ENCODE assay signal across 8 mouse cellular contexts in genomic region chrX:7605575-7605941, GRCm38 (mm10). TPM values are rescaled to one million over a fixed set of nuclear protein-coding genes. Genes with fewer than 3 reads are reported as not detected.
A peak's percentile ranks its signal among the peaks of the same experiment; 100 is the strongest.
DNase-seq lines count a peak whose midpoint lies in the region; ATAC-seq and TF ChIP-seq lines count a peak whose summit lies in the region.

No protein-coding gene starts in this region.

- no peaks in the 10 kb centered on the region for H3K36me3 ChIP-seq in kidney, postnatal 0 days (ENCODE audit: insufficient read depth, low read length)
- no peaks in the 10 kb centered on the region for H3K36me3 ChIP-seq in embryonic facial prominence, embryonic 15.5 days
- no peaks in the 10 kb centered on the region for H3K36me3 ChIP-seq in intestine, embryonic 16.5 days (ENCODE audit: control insufficient read depth, insufficient read depth, low read length)
- H3K36me3 ChIP-seq in midbrain, embryonic 16.5 days (ENCODE audit: control insufficient read depth, insufficient read depth, low read length): no peaks in the 10 kb centered on the region
- no peaks in the 10 kb centered on the region for H3K36me3 ChIP-seq in kidney, adult 2 months (ENCODE audit: control insufficient read depth, insufficient read depth, low read length)

- WGBS in kidney, postnatal 0 days: 37% methylated on average over 8 of the region's 8 CpGs
- 40% methylated on average over 8 of the region's 8 CpGs for WGBS in embryonic facial prominence, embryonic 15.5 days
- WGBS in intestine, embryonic 16.5 days: 29% methylated on average over 8 of the region's 8 CpGs
- 48% methylated on average over 8 of the region's 8 CpGs for WGBS in midbrain, embryonic 16.5 days
- WGBS in cerebellum, adult 2 months: 40% methylated on average over 8 of the region's 8 CpGs
- WGBS in kidney, adult 2 months: 21% methylated on average over 8 of the region's 8 CpGs

- H3K9ac ChIP-seq in kidney, postnatal 0 days (ENCODE audit: low read depth, low read length): no peak overlapping the region
- H3K9ac ChIP-seq in embryonic facial prominence, embryonic 15.5 days: no peak overlapping the region
- no peak overlapping the region for H3K9ac ChIP-seq in intestine, embryonic 16.5 days (ENCODE audit: low read depth, low read length)
- H3K9ac ChIP-seq in midbrain, embryonic 16.5 days (ENCODE audit: low read depth, low read length): no peak overlapping the region

- no peak overlapping the region for H3K27ac ChIP-seq in kidney, postnatal 0 days
- no peak overlapping the region for H3K27ac ChIP-seq in embryonic facial prominence, embryonic 15.5 days (replicated peaks)
- no peak overlapping the region for H3K27ac ChIP-seq in intestine, embryonic 16.5 days (ENCODE audit: low read length)
- no peak overlapping the region for H3K27ac ChIP-seq in midbrain, embryonic 16.5 days (ENCODE audit: low read length)
- H3K27ac ChIP-seq in cerebellum, adult 2 months (ENCODE audit: insufficient read depth, low read length): no peak overlapping the region
- no peak overlapping the region for H3K27ac ChIP-seq in kidney, adult 2 months (ENCODE audit: insufficient read depth, low read depth, low read length)

- no peaks in the 10 kb centered on the region for H3K9me3 ChIP-seq in kidney, postnatal 0 days (replicated peaks; ENCODE audit: low read length)
- H3K9me3 ChIP-seq in embryonic facial prominence, embryonic 15.5 days (replicated peaks): no peaks in the 10 kb centered on the region
- no peaks in the 10 kb centered on the region for H3K9me3 ChIP-seq in intestine, embryonic 16.5 days (ENCODE audit: control insufficient read depth, low read length)
- no peaks in the 10 kb centered on the region for H3K9me3 ChIP-seq in midbrain, embryonic 16.5 days (replicated peaks; ENCODE audit: control insufficient read depth, low read length, poor library complexity, severe bottlenecking)

- no peak overlapping the region for H3K4me3 ChIP-seq in kidney, postnatal 0 days (replicated peaks; ENCODE audit: low read depth, low read length)
- H3K4me3 ChIP-seq in embryonic facial prominence, embryonic 15.5 days (replicated peaks): no peak overlapping the region
- no peak overlapping the region for H3K4me3 ChIP-seq in intestine, embryonic 16.5 days (ENCODE audit: low read length)
- no peak overlapping the region; the same call in 1 of the 2 replicates for H3K4me3 ChIP-seq in midbrain, embryonic 16.5 days (ENCODE audit: low read depth, low read length)
- no peak overlapping the region for H3K4me3 ChIP-seq in cerebellum, adult 2 months (replicated peaks; ENCODE audit: insufficient read depth, low read depth, low read length)
- no peak overlapping the region for H3K4me3 ChIP-seq in kidney, adult 2 months (ENCODE audit: insufficient read depth, low read depth, low read length)

- no peak for ATAC-seq in kidney, postnatal 0 days (replicated peaks; ENCODE audit: low FRiP score, low read depth)
- no peak for ATAC-seq in embryonic facial prominence, embryonic 15.5 days (ENCODE audit: insufficient number of reproducible peaks, low FRiP score, low TSS enrichment, low read depth)
- peak; percentile 44; the same call in 1 of the 2 replicates for ATAC-seq in intestine, embryonic 16.5 days
- ATAC-seq in midbrain, embryonic 16.5 days: peak; percentile 19

- H3K4me1 ChIP-seq in kidney, postnatal 0 days (replicated peaks; ENCODE audit: insufficient read depth, low read length): no peaks in the 10 kb centered on the region
- H3K4me1 ChIP-seq in embryonic facial prominence, embryonic 15.5 days: no peaks in the 10 kb centered on the region
- H3K4me1 ChIP-seq in intestine, embryonic 16.5 days (ENCODE audit: control insufficient read depth, insufficient read depth, low read length): no peaks in the 10 kb centered on the region; the same call in 1 of the 2 replicates
- peaks cover 8% of the 10 kb centered on the region; the same call in 1 of the 2 replicates for H3K4me1 ChIP-seq in midbrain, embryonic 16.5 days (ENCODE audit: control insufficient read depth, insufficient read depth, low read length)
- H3K4me1 ChIP-seq in cerebellum, adult 2 months (ENCODE audit: control insufficient read depth, insufficient read depth, low read length): peaks cover 3% of the 10 kb centered on the region; the same call in 1 of the 2 replicates
- peaks cover 4% of the 10 kb centered on the region; the same call in 1 of the 2 replicates for H3K4me1 ChIP-seq in kidney, adult 2 months (ENCODE audit: control insufficient read depth, insufficient read depth, low read length)

- TF ChIP-seq CTCF in kidney, postnatal 0 days (IDR thresholded peaks at IDR 0.05; ENCODE audit: low read depth): no peak
- TF ChIP-seq CTCF in cerebellum, adult 2 months (IDR thresholded peaks at IDR 0.05; ENCODE audit: borderline replicate concordance, insufficient read depth, low read depth, low read length): no peak
- no peak for TF ChIP-seq CTCF in kidney, adult 2 months (conservative IDR thresholded peaks at IDR 0.05; ENCODE audit: insufficient read depth, insufficient read length, low read depth, low read length)

- 0 out of 2 replicates have a peak overlapping the region, but pooled peaks have one; percentile 53 for H3K4me2 ChIP-seq in kidney, postnatal 0 days (ENCODE audit: low read length)
- H3K4me2 ChIP-seq in embryonic facial prominence, embryonic 15.5 days (replicated peaks): 0 out of 2 replicates have a peak overlapping the region, but pooled peaks have one; percentile 12
- H3K4me2 ChIP-seq in intestine, embryonic 16.5 days (ENCODE audit: low read depth, low read length): no peak overlapping the region
- H3K4me2 ChIP-seq in midbrain, embryonic 16.5 days (ENCODE audit: low read length): no peak overlapping the region

- TF ChIP-seq POLR2A in cerebellum, adult 2 months (IDR thresholded peaks at IDR 0.05; ENCODE audit: borderline replicate concordance, insufficient read depth, low read length): no peak
- TF ChIP-seq POLR2A in kidney, adult 2 months (IDR thresholded peaks at IDR 0.05; ENCODE audit: low read depth, low read length): no peak

- no peaks in the 10 kb centered on the region for H3K27me3 ChIP-seq in kidney, postnatal 0 days (ENCODE audit: insufficient read depth, low read length)
- H3K27me3 ChIP-seq in embryonic facial prominence, embryonic 15.5 days: no peaks in the 10 kb centered on the region
- no peaks in the 10 kb centered on the region for H3K27me3 ChIP-seq in intestine, embryonic 16.5 days (replicated peaks; ENCODE audit: control insufficient read depth, insufficient read depth, low read length)
- no peaks in the 10 kb centered on the region for H3K27me3 ChIP-seq in midbrain, embryonic 16.5 days (ENCODE audit: control insufficient read depth, insufficient read depth, low read depth, low read length)
- no peaks in the 10 kb centered on the region for H3K27me3 ChIP-seq in cerebellum, adult 2 months (ENCODE audit: control insufficient read depth, insufficient read depth, low read length)
- H3K27me3 ChIP-seq in kidney, adult 2 months (replicated peaks; ENCODE audit: control insufficient read depth, insufficient read depth, low read length): no peaks in the 10 kb centered on the region

- no peak for DNase-seq in kidney, postnatal 0 days (ENCODE audit: low spot score)
- no peak for DNase-seq in kidney, adult 11 months
- DNase-seq in cerebellum, adult 2 months: no peak
- DNase-seq in spleen, postnatal 36 days (ENCODE audit: low spot score in 2 of 2): no peak
- no peak for DNase-seq in kidney, adult 2 months

RNA-seq across cellular contexts. Expression of gene Ccdc22, which starts 0.2 kb away (rescaled TPM):
- polyA plus RNA-seq in kidney, postnatal 0 days (2015; fragmentation: Nextera tagmentation; extraction: Ambion mirVana): 27.8 and 29.2 TPM in 2 replicates
- polyA plus RNA-seq in embryonic facial prominence, embryonic 15.5 days (2015; fragmentation: Nextera tagmentation; extraction: Ambion mirVana): 27.4 and 29.9 TPM in 2 replicates
- 36.1 and 38.4 TPM in 2 replicates for polyA plus RNA-seq in intestine, embryonic 16.5 days (2015; fragmentation: Nextera tagmentation; extraction: Ambion mirVana)
- 29.8 and 30.9 TPM in 2 replicates for polyA plus RNA-seq in midbrain, embryonic 16.5 days (2015; fragmentation: Nextera tagmentation; extraction: Ambion mirVana)
- polyA plus RNA-seq in cerebellum, adult 2 months (2012; rRNA removed): 31.7 and 33.4 TPM in 2 replicates
- polyA plus RNA-seq in kidney, adult 2 months (2012; rRNA removed): 25.3 and 26.6 TPM in 2 replicates

RNA-seq across cellular contexts. Expression of gene Cacna1f, which starts 1.3 kb away (rescaled TPM):
- polyA plus RNA-seq in kidney, postnatal 0 days (2015; fragmentation: Nextera tagmentation; extraction: Ambion mirVana): 0.04 TPM in 1 of 2 replicates, not detected in the other
- 0.03 and 0.11 TPM in 2 replicates for polyA plus RNA-seq in embryonic facial prominence, embryonic 15.5 days (2015; fragmentation: Nextera tagmentation; extraction: Ambion mirVana)
- polyA plus RNA-seq in intestine, embryonic 16.5 days (2015; fragmentation: Nextera tagmentation; extraction: Ambion mirVana): 0.02 TPM in 1 of 2 replicates, not detected in the other
- 0.22 and 0.49 TPM in 2 replicates for polyA plus RNA-seq in midbrain, embryonic 16.5 days (2015; fragmentation: Nextera tagmentation; extraction: Ambion mirVana)
- 0.08 and 0.13 TPM in 2 replicates for polyA plus RNA-seq in cerebellum, adult 2 months (2012; rRNA removed)
- polyA plus RNA-seq in kidney, adult 2 months (2012; rRNA removed): 0.03 TPM in 1 of 2 replicates, not detected in the other

RNA-seq across cellular contexts. Expression of gene Ppp1r3f, which starts 31.5 kb away (rescaled TPM):
- 1.4 and 1.6 TPM in 2 replicates for polyA plus RNA-seq in kidney, postnatal 0 days (2015; fragmentation: Nextera tagmentation; extraction: Ambion mirVana)
- polyA plus RNA-seq in embryonic facial prominence, embryonic 15.5 days (2015; fragmentation: Nextera tagmentation; extraction: Ambion mirVana): 2.3 and 2.6 TPM in 2 replicates
- 0.76 and 1.3 TPM in 2 replicates for polyA plus RNA-seq in intestine, embryonic 16.5 days (2015; fragmentation: Nextera tagmentation; extraction: Ambion mirVana)
- 7.6 and 7.8 TPM in 2 replicates for polyA plus RNA-seq in midbrain, embryonic 16.5 days (2015; fragmentation: Nextera tagmentation; extraction: Ambion mirVana)
- 20.6 and 21.4 TPM in 2 replicates for polyA plus RNA-seq in cerebellum, adult 2 months (2012; rRNA removed)
- polyA plus RNA-seq in kidney, adult 2 months (2012; rRNA removed): 1.2 and 1.6 TPM in 2 replicates

RNA-seq across cellular contexts. Expression of gene Foxp3, which starts 32.1 kb away (rescaled TPM):
- 0.04 TPM in 1 of 2 replicates, not detected in the other for polyA plus RNA-seq in kidney, postnatal 0 days (2015; fragmentation: Nextera tagmentation; extraction: Ambion mirVana)
- polyA plus RNA-seq in embryonic facial prominence, embryonic 15.5 days (2015; fragmentation: Nextera tagmentation; extraction: Ambion mirVana): 0.11 TPM in 2 replicates
- polyA plus RNA-seq in intestine, embryonic 16.5 days (2015; fragmentation: Nextera tagmentation; extraction: Ambion mirVana): 0.23 TPM in 1 of 2 replicates, not detected in the other
- polyA plus RNA-seq in midbrain, embryonic 16.5 days (2015; fragmentation: Nextera tagmentation; extraction: Ambion mirVana): 0.15 TPM in 1 of 2 replicates, not detected in the other
- polyA plus RNA-seq in cerebellum, adult 2 months (2012; rRNA removed): 0.03 TPM in 1 of 2 replicates, not detected in the other
- 0.08 and 0.92 TPM in 2 replicates for polyA plus RNA-seq in kidney, adult 2 months (2012; rRNA removed)

RNA-seq across cellular contexts. Expression of gene Syp, which starts 32.7 kb away (rescaled TPM):
- 1.3 and 1.4 TPM in 2 replicates for polyA plus RNA-seq in kidney, postnatal 0 days (2015; fragmentation: Nextera tagmentation; extraction: Ambion mirVana)
- polyA plus RNA-seq in embryonic facial prominence, embryonic 15.5 days (2015; fragmentation: Nextera tagmentation; extraction: Ambion mirVana): 4.7 and 5.3 TPM in 2 replicates
- 6.0 and 6.2 TPM in 2 replicates for polyA plus RNA-seq in intestine, embryonic 16.5 days (2015; fragmentation: Nextera tagmentation; extraction: Ambion mirVana)
- polyA plus RNA-seq in midbrain, embryonic 16.5 days (2015; fragmentation: Nextera tagmentation; extraction: Ambion mirVana): 197 and 246 TPM in 2 replicates
- polyA plus RNA-seq in cerebellum, adult 2 months (2012; rRNA removed): 945 and 955 TPM in 2 replicates
- polyA plus RNA-seq in kidney, adult 2 months (2012; rRNA removed): 8.0 and 9.2 TPM in 2 replicates

Comparison
In these comparisons a context has a peak if more than half of its experiments do, and no peak if none do; other contexts are left out.
1. ATAC-seq: peak in intestine, embryonic 16.5 days (single experiment) and midbrain, embryonic 16.5 days (single experiment); none in kidney, postnatal 0 days (single experiment) and embryonic facial prominence, embryonic 15.5 days (single experiment).
2. H3K4me2 ChIP-seq: peak in kidney, postnatal 0 days (single experiment) and embryonic facial prominence, embryonic 15.5 days (single experiment); none in intestine, embryonic 16.5 days (single experiment) and midbrain, embryonic 16.5 days (single experiment).